Mouse (Mus musculus) splenic B cell, adult 2 months (primary cell): ENCODE measurements around the gene Prdx6.

Experiments used
- DNase-seq: peaks from one replicate; pipeline ENCODE4 v3.0.0-alpha.2; 2011; ENCODE audit warnings: low read depth, low spot score
- H3K27me3 ChIP-seq: 2 replicates; pipeline ENCODE4 v1.6.1; 2012; ENCODE audit warnings: mild to moderate bottlenecking, low read length, moderate library complexity, mixed read lengths; ENCODE audit not compliant: control insufficient read depth, poor library complexity, insufficient read depth, severe bottlenecking
- H3K36me3 ChIP-seq: 2 replicates; pipeline ENCODE4 v1.6.1; 2012; ENCODE audit warnings: mild to moderate bottlenecking, low read length, moderate library complexity, mixed read lengths; ENCODE audit not compliant: control insufficient read depth, poor library complexity, insufficient read depth, severe bottlenecking

The Prdx6 gene

GRCm38 (mm10) chr1:161260761-161261160 is 9.7 kb upstream of the Prdx6 start:
- DNase-seq: no peak
- Histone ChIP-seq H3K36me3 (no peaks in the 10 kb centered on the region), H3K27me3 (no peaks in the 10 kb centered on the region)

GRCm38 (mm10) chr1:161259142-161259541 is 8.1 kb upstream of the Prdx6 start:
- Histone ChIP-seq H3K36me3 (no peaks in the 10 kb centered on the region), H3K27me3 (no peaks in the 10 kb centered on the region)
- DNase-seq: no peak

GRCm38 (mm10) chr1:161258331-161258730 is 7.3 kb upstream of the Prdx6 start:
- Histone ChIP-seq H3K27me3 (no peaks in the 10 kb centered on the region), H3K36me3 (no peaks in the 10 kb centered on the region)
- DNase-seq: no peak

GRCm38 (mm10) chr1:161256918-161257317 is 5.9 kb upstream of the Prdx6 start:
- no peaks in the 10 kb centered on the region for H3K27me3 ChIP-seq
- no peaks in the 10 kb centered on the region for H3K36me3 ChIP-seq
- DNase-seq: no peak

- Histone ChIP-seq H3K36me3 (no peaks in the 10 kb centered on the region), H3K27me3 (no peaks in the 10 kb centered on the region)
- DNase-seq: no peak
Measured at GRCm38 (mm10) chr1:161254361-161254760, 3.3 kb upstream of the Prdx6 start.

- H3K36me3 ChIP-seq: no peaks in the 10 kb centered on the region
- no peaks in the 10 kb centered on the region for H3K27me3 ChIP-seq
- no peak for DNase-seq
Measured at GRCm38 (mm10) chr1:161252901-161253300, 1.9 kb upstream of the Prdx6 start.

GRCm38 (mm10) chr1:161252365-161252764 is 1.3 kb upstream of the Prdx6 start:
- no peak for DNase-seq
- no peaks in the 10 kb centered on the region for H3K27me3 ChIP-seq

GRCm38 (mm10) chr1:161251417-161252265 is 622 bp upstream of the Prdx6 start:
- Histone ChIP-seq H3K27me3 (no peaks in the 10 kb centered on the region), H3K36me3 (no peaks in the 10 kb centered on the region; the same call in 1 of the 2 replicates)
- DNase-seq: peak; percentile 61

More at GRCm38 (mm10) chr1:161252365-161252764, 1.3 kb upstream of the Prdx6 start:
- H3K36me3 ChIP-seq: no peaks in the 10 kb centered on the region

GRCm38 (mm10) chr1:161250031-161250603 is 902 bp downstream of the Prdx6 start:
- Histone ChIP-seq H3K36me3 (peaks cover 3% of the 10 kb centered on the region; the same call in 1 of the 2 replicates), H3K27me3 (no peaks in the 10 kb centered on the region)
- peak; percentile 32 for DNase-seq

- H3K27me3 ChIP-seq: no peaks in the 10 kb centered on the region
- H3K36me3 ChIP-seq: peaks cover 3% of the 10 kb centered on the region; the same call in 1 of the 2 replicates
- no peak for DNase-seq
Measured at GRCm38 (mm10) chr1:161249442-161249841, 1.6 kb downstream of the Prdx6 start.

- H3K27me3 ChIP-seq: no peaks in the 10 kb centered on the region
- H3K36me3 ChIP-seq: peaks cover 3% of the 10 kb centered on the region; the same call in 1 of the 2 replicates
- no peak for DNase-seq
Measured at GRCm38 (mm10) chr1:161248685-161249084, 2.3 kb downstream of the Prdx6 start.

GRCm38 (mm10) chr1:161247643-161248580 is 3.1 kb downstream of the Prdx6 start:
- DNase-seq: no peak
- no peaks in the 10 kb centered on the region for H3K27me3 ChIP-seq
- peaks cover 4% of the 10 kb centered on the region; the same call in 1 of the 2 replicates for H3K36me3 ChIP-seq

- no peak for DNase-seq
- H3K36me3 ChIP-seq: peaks cover 4% of the 10 kb centered on the region; the same call in 1 of the 2 replicates
- H3K27me3 ChIP-seq: no peaks in the 10 kb centered on the region
Measured at GRCm38 (mm10) chr1:161247176-161247575, 3.8 kb downstream of the Prdx6 start.

- no peaks in the 10 kb centered on the region for H3K27me3 ChIP-seq
- DNase-seq: no peak
- peaks cover 5% of the 10 kb centered on the region for H3K36me3 ChIP-seq
Measured at GRCm38 (mm10) chr1:161237750-161238149, 13.3 kb downstream of the Prdx6 start.
